Mouse (Mus musculus) bone marrow macrophage, adult 2 months (primary cell): Measurements from ENCODE around the gene Gm17268. TPM values are rescaled to one million over a fixed set of nuclear protein-coding genes. Genes with fewer than 3 reads are reported as not detected.

Source experiments
- H3K27ac ChIP-seq: 2 replicates; pipeline ENCODE4 v1.5.1; 2012; ENCODE audit warnings: low read depth, low read length; ENCODE audit not compliant: insufficient read depth
- H3K4me1 ChIP-seq: 2 replicates; pipeline ENCODE4 v1.6.1; 2012; ENCODE audit warnings: low read length; ENCODE audit not compliant: control insufficient read depth, insufficient read depth
- H3K4me3 ChIP-seq: 2 replicates; pipeline ENCODE4 v1.5.1; 2012; ENCODE audit warnings: mild to moderate bottlenecking, low read length, moderate library complexity; ENCODE audit not compliant: insufficient read depth
- CTCF ChIP-seq: IDR thresholded peaks from 2 replicates; pipeline ENCODE4 v1.5.1; 2012; ENCODE audit warnings: low read depth, mild to moderate bottlenecking, low read length, moderate library complexity
- POLR2A ChIP-seq: IDR thresholded peaks from 2 replicates; pipeline ENCODE4 v1.6.1; 2012; ENCODE audit warnings: mild to moderate bottlenecking, low read depth, low read length, borderline replicate concordance
- polyA plus RNA-seq: library from polyadenylated mRNA; stranded (reverse); fragments of >200 nt; gene quantifications from 2 replicates; pipeline ENCODE4 v1.2.4, GENCODE M21; 2012; ENCODE audit not compliant: missing spikeins, insufficient read depth, insufficient read length

Gene Gm17268
- polyA plus RNA-seq, 1 experiment = not detected

GRCm38 (mm10) chr11:81982191-81982590 lies 56.2 kb downstream of the Gm17268 start:
- Histone ChIP-seq H3K4me3 (no peak overlapping the region), H3K4me1 (no peaks in the 10 kb centered on the region), H3K27ac (no peak overlapping the region)
- no peak for TF ChIP-seq CTCF
- no peak for TF ChIP-seq POLR2A

Other genes starting within 250 kb of the Gm17268 start
- gene 5530401A14Rik, start 177.9 kb downstream of the Gm17268 start, polyA plus RNA-seq = 0.15 TPM in 1 of 2 replicates, not detected in the other
- not detected in 2 replicates for gene Asic2, start 70.1 kb downstream of the Gm17268 start, polyA plus RNA-seq
- 4.0 and 4.7 TPM in 2 replicates for gene Ccl2, start 3.0 kb downstream of the Gm17268 start, polyA plus RNA-seq
- 1.9 and 2.0 TPM in 2 replicates for gene Ccl7, start 7.2 kb upstream of the Gm17268 start, polyA plus RNA-seq
- gene Ccl11, start 19.3 kb upstream of the Gm17268 start, polyA plus RNA-seq = not detected in 2 replicates
- 1.1 and 1.7 TPM in 2 replicates for gene Ccl12, start 63.3 kb upstream of the Gm17268 start, polyA plus RNA-seq
- 1.9 TPM in 1 of 2 replicates, not detected in the other for gene Ccl8, start 76.6 kb upstream of the Gm17268 start, polyA plus RNA-seq